Mouse (Mus musculus) ES-Bruce4 (cell line): ENCODE results near the gene Ttll5.

Experiments used
- CTCF ChIP-seq: IDR thresholded peaks from one replicate; pipeline ENCODE4 v1.8.1; 2011; ENCODE audit warnings: low read depth, low read length
- EP300 ChIP-seq: IDR thresholded peaks from 2 replicates; pipeline ENCODE4 v1.6.1; 2011; ENCODE audit warnings: low read depth, low read length; ENCODE audit not compliant: insufficient read depth
- POLR2A ChIP-seq: IDR thresholded peaks from one replicate; pipeline ENCODE4 v1.8.1; 2011; ENCODE audit warnings: low read length; ENCODE audit not compliant: insufficient read depth

- no peak for TF ChIP-seq POLR2A
- no peak for TF ChIP-seq CTCF
- no peak for TF ChIP-seq EP300
Observed at GRCm38 (mm10) chr12:85979996-85980395, 155.5 kb downstream of the Ttll5 start.
